Mouse (Mus musculus) embryonic facial prominence, embryonic 10.5 days (tissue): ENCODE data around the gene Gm49320. TPM values are rescaled to one million over a fixed set of nuclear protein-coding genes. Genes with fewer than 3 reads are reported as not detected.

Experiments used
- DNase-seq: peaks from one replicate; pipeline ENCODE4 v3.0.0-alpha.2; 2017; ENCODE audit warnings: low spot score
- H3K27ac ChIP-seq: fragments of 300-500 bp; sonication (generic); replicated peaks from 2 replicates; pipeline ENCODE4 v1.5.1; 2016; ENCODE audit warnings: mild to moderate bottlenecking
- H3K27me3 ChIP-seq: fragments of 300-500 bp; sonication (generic); replicated peaks from 2 replicates; pipeline ENCODE4 v1.6.1; 2016; ENCODE audit warnings: low read depth, mild to moderate bottlenecking; ENCODE audit not compliant: poor library complexity, severe bottlenecking
- H3K36me3 ChIP-seq: fragments of 300-500 bp; sonication (generic); replicated peaks from 2 replicates; pipeline ENCODE4 v1.6.1; 2016; ENCODE audit warnings: mild to moderate bottlenecking, moderate library complexity
- H3K4me1 ChIP-seq: fragments of 300-500 bp; sonication (generic); 2 replicates; pipeline ENCODE4 v1.6.1; 2016
- H3K4me3 ChIP-seq: fragments of 300-500 bp; sonication (generic); 2 replicates; pipeline ENCODE4 v1.5.1; 2016; ENCODE audit warnings: mild to moderate bottlenecking, moderate library complexity
- H3K9me3 ChIP-seq: fragments of 300-500 bp; sonication (generic); 2 replicates; pipeline ENCODE4 v1.6.1; 2016; ENCODE audit warnings: mild to moderate bottlenecking
- WGBS: fragments of 180-500 bp; shearing (Covaris S2); methylation state at CpG from one replicate; pipeline ENCODE4 v1.1.7; 2016; 5-methylcytosine and 5-hydroxymethylcytosine counted together
- polyA plus RNA-seq: library from polyadenylated mRNA; unstranded; fragments of >200 nt; fragmentation: Nextera tagmentation; extraction: Ambion mirVana; gene quantifications from 2 replicates; pipeline ENCODE4 v1.2.1, GENCODE M21; 2016

The Gm49320 gene
- polyA plus RNA-seq, result 0.44 and 0.85 TPM in 2 replicates

GRCm38 (mm10) chr8:4238434-4239192, at the start of gene Gm49320, which contains the start of gene Map2k7:
TSS of gene Gm49320 (plus strand) at chr8:4238865.
TSS of gene Map2k7 (plus strand) at chr8:4238740.
- H3K36me3 ChIP-seq, result peaks cover 36% of the 10 kb centered on the region
- H3K9me3 ChIP-seq, result no peaks in the 10 kb centered on the region
- DNase-seq, result peak; percentile 100
- peaks cover 14% of the 10 kb centered on the region; the same call in 1 of the 2 replicates for H3K27me3 ChIP-seq
- peaks cover 23% of the 10 kb centered on the region for H3K4me1 ChIP-seq
- peak within 1 kb of the TSS; percentile 97 for H3K27ac ChIP-seq
- H3K4me3 ChIP-seq, result peak within 1 kb of the TSS; percentile 82
- WGBS, result under 1% methylated on average over 71 of the region's 71 CpGs

DNA sequence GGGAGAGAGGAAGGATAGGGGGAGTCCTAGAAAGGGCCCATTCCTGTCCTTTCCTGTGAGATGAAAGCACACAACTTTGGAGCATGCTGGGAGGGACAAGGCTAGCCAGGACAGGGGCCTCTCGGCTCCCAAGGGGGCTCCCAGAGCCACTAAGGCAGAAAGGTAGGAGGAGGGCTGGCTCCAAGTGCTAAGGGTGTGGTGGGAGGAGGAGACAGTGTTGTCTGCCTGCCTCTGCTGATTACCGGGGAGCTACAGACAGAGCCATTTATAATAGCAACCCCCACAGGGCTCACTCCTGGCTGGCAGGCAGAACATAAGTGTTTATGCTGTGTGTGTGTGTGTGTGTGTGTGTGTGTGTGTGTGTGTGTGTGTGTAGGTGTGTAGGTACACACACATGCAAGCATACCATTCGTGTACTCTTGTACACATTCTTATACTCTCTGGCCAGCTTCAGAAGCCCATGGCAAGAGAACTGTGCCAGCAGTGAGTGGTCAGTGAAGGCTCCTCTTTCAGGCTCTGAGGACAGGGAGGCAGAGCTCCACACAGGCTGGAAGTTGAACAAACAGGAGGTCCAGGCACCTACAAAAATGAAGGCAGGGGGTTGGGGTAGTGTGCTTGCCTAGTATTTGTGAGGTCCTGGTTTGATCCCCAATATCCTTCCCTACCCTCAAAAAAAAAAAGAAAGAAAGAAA, 49.5 kb upstream of the Gm49320 start:
- 40% methylated on average over 3 of the region's 3 CpGs for WGBS
- Histone ChIP-seq H3K9me3 (no peaks in the 10 kb centered on the region), H3K4me1 (peaks cover 16% of the 10 kb centered on the region), H3K36me3 (peaks cover 29% of the 10 kb centered on the region), H3K27ac (no peak overlapping the region), H3K27me3 (peaks cover 5% of the 10 kb centered on the region), H3K4me3 (no peak overlapping the region)
- no peak for DNase-seq

DNA sequence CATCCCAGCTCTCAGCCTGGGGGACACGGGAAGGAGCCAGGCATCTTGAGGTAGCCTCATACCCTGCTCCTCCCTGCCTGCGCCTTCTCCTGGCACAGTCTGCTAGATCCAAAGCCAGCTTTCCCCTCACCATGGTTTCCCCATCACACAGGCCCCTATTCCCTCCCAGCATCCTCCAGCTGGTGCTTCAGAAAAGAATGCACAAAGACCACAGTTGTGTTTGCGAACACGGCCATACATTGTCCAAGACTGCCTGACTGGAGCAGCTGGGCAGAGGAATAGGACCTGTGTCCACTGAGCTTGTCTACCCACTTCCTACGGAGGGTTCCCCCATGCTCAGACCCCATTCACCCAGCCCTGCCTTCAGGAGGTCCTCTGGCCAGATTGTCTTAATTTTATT, 46.4 kb upstream of the Gm49320 start:
- Histone ChIP-seq H3K4me1 (peaks cover 16% of the 10 kb centered on the region), H3K4me3 (no peak overlapping the region), H3K36me3 (peaks cover 4% of the 10 kb centered on the region), H3K27me3 (peaks cover 12% of the 10 kb centered on the region), H3K27ac (no peak overlapping the region), H3K9me3 (no peaks in the 10 kb centered on the region)
- no peak for DNase-seq
- WGBS, result 53% methylated on average over 5 of the region's 5 CpGs

DNA sequence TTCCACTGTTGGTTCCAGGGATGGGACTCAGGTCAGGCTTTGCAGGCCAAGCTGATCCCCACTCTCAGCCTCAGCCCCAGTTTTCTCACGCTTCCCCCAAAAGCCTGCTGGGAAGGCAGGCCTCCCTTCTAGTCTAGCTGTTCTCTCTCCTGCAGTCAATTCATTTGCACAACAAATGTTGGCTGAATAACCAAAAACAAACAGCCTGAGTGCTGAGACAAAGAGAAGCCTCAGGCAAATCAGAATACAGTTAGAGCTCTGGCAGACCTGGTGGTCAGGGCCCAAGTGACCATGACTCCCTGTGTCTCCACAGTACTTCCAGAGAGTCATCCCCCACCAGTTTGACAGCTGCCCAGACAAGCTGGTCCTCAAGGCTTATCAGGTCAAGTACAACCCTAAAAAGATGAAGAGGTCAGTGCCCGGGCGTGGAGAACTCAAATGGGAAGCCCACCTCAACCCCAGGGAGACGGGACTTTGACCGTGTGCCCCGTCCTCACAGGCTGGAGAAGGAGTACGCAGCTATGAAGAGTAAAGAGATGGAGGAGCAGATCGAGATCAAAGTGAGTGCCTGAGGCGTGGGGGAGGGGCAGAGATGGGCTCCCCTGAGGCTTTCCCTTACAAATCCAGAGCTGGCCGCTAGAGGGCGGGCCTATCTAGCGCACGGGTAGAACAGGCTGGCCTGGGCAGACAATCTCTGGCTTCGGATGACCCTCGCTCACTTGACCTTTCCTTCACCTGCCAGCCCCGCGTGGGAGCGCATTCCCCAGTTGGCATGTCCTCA, 45.7 kb upstream of the Gm49320 start:
- peak; percentile 87 for DNase-seq
- H3K36me3 ChIP-seq, result no peaks in the 10 kb centered on the region
- H3K27ac ChIP-seq, result peak overlapping the region; percentile 46
- H3K4me3 ChIP-seq, result peak overlapping the region; percentile 29; the same call in 1 of the 2 replicates
- H3K27me3 ChIP-seq, result peaks cover 12% of the 10 kb centered on the region
- H3K9me3 ChIP-seq, result no peaks in the 10 kb centered on the region
- H3K4me1 ChIP-seq, result peaks cover 16% of the 10 kb centered on the region
- 6% methylated on average over 18 of the region's 18 CpGs for WGBS

- Histone ChIP-seq H3K9me3 (no peaks in the 10 kb centered on the region), H3K4me3 (no peak overlapping the region), H3K4me1 (peaks cover 16% of the 10 kb centered on the region), H3K36me3 (no peaks in the 10 kb centered on the region), H3K27ac (no peak overlapping the region), H3K27me3 (peaks cover 12% of the 10 kb centered on the region)
- no peak for DNase-seq
- 56% methylated on average over 7 of the region's 7 CpGs for WGBS
These were observed 45.1 kb upstream of the Gm49320 start for GRCm38 (mm10) chr8:4193588-4193894.

GRCm38 (mm10) chr8:4201321-4201720, 37.3 kb upstream of the Gm49320 start:
- no peaks in the 10 kb centered on the region for H3K9me3 ChIP-seq
- no peak overlapping the region for H3K27ac ChIP-seq
- H3K27me3 ChIP-seq, result peaks cover 48% of the 10 kb centered on the region
- peaks cover 11% of the 10 kb centered on the region for H3K4me1 ChIP-seq
- no peaks in the 10 kb centered on the region; the same call in 1 of the 2 replicates for H3K36me3 ChIP-seq
- 65% methylated on average over 2 of the region's 2 CpGs for WGBS
- H3K4me3 ChIP-seq, result no peak overlapping the region
- DNase-seq, result no peak

GRCm38 (mm10) chr8:4205246-4206123, 33.2 kb upstream of the Gm49320 start:
- WGBS, result 9% methylated on average over 38 of the region's 38 CpGs
- Histone ChIP-seq H3K27me3 (peaks cover 87% of the 10 kb centered on the region), H3K4me3 (peak overlapping the region; percentile 39), H3K36me3 (peaks cover 16% of the 10 kb centered on the region), H3K9me3 (peaks cover 6% of the 10 kb centered on the region), H3K27ac (no peak overlapping the region; the same call in 1 of the 2 replicates), H3K4me1 (peaks cover 18% of the 10 kb centered on the region)
- DNase-seq, result peak; percentile 46

DNA sequence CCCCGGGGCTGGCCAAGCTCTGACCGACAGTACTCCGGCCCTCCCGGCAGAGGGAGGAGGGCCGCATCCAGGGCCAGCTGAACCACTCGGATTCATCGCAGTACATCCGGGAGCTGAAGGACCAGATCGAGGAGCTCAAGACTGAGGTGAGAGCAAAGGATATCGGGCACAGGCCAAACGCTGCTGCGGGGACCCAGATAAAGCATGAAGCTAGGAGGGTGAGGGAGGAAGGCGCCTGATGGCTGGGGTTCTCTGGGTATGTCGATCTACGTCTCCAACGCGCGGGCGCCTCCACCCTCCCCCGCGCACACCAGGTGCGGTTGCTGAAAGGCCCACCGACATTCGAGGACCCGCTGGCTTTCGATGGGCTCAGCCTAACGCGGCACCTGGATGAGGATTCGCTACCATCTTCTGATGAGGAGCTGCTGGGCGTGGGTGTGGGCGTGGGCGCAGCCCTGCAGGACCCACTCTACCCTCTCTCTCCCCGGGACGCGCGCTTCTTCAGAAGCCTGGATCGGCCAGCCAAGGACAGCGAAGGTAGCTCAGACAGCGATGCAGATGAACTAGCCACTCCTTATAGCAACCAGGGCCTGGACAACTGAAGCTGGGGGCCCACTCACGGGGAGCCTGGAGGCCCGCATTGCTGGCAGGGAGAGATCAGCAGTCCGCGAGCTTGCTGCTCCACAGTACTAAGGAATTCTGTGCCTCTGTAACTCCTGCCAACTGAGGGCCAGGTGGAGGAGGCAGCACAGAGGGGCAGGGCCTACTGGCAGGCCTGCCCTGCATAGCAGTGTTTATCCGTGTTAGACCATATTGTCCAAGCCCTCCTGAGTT, 32.3 kb upstream of the Gm49320 start:
- peaks cover 18% of the 10 kb centered on the region for H3K4me1 ChIP-seq
- H3K36me3 ChIP-seq, result peaks cover 20% of the 10 kb centered on the region
- WGBS, result 4% methylated on average over 44 of the region's 44 CpGs
- peaks cover 95% of the 10 kb centered on the region for H3K27me3 ChIP-seq
- peak; percentile 31 for DNase-seq
- H3K9me3 ChIP-seq, result peaks cover 6% of the 10 kb centered on the region
- no peak overlapping the region; the same call in 1 of the 2 replicates for H3K27ac ChIP-seq
- peak overlapping the region; percentile 39 for H3K4me3 ChIP-seq

DNA sequence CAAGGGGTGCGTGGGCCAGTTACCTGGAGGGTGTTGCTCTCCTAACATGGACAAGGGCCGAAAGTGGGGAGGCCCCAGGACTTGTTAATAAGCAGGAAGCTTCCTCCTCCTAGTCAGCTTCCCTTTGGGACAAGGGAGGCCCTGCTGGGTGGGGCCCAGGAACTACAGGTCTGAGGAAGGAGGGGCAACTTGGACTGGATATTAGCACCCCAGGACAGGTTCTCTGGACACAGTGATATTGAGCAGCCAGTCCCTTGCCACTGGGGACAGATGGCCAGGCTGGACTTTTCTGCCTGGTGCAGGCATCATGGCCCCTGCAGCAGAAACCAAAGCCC, 31.7 kb upstream of the Gm49320 start:
- Histone ChIP-seq H3K27ac (no peak overlapping the region), H3K9me3 (peaks cover 6% of the 10 kb centered on the region), H3K4me3 (0 out of 2 replicates have a peak overlapping the region, but pooled peaks have one; percentile 39), H3K27me3 (peaks cover 96% of the 10 kb centered on the region), H3K36me3 (peaks cover 20% of the 10 kb centered on the region), H3K4me1 (peaks cover 18% of the 10 kb centered on the region)
- no peak for DNase-seq
- 47% methylated on average over 2 of the region's 2 CpGs for WGBS

DNA sequence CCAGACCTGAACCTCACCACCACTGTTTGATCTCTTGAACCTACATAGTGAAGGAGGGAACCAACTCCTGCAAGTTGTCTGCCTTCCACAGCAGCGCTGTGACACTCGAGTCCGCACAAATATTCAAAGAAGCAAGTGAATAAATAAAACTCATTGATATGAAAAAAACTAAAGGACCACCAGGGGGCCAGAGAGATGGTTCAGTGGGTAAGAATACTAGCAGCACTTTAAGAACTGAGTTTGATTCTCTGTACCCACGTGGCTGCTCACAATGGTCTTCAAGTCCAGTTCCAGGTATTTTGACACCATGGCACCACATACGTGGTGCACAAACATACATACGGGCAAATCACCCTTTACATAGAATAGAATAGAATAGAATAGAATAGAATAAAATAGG, 27.6 kb upstream of the Gm49320 start:
- Histone ChIP-seq H3K9me3 (peaks cover 6% of the 10 kb centered on the region), H3K4me3 (no peak overlapping the region), H3K36me3 (peaks cover 20% of the 10 kb centered on the region), H3K4me1 (peaks cover 41% of the 10 kb centered on the region), H3K27ac (no peak overlapping the region), H3K27me3 (peaks cover 95% of the 10 kb centered on the region)
- DNase-seq, result no peak
- WGBS, result 81% methylated on average over 6 of the region's 6 CpGs

GRCm38 (mm10) chr8:4212809-4213209, 25.9 kb upstream of the Gm49320 start:
- H3K4me3 ChIP-seq, result peak overlapping the region; percentile 58
- peaks cover 95% of the 10 kb centered on the region for H3K27me3 ChIP-seq
- H3K9me3 ChIP-seq, result peaks cover 6% of the 10 kb centered on the region
- H3K27ac ChIP-seq, result peak overlapping the region; percentile 70; the same call in 1 of the 2 replicates
- H3K36me3 ChIP-seq, result peaks cover 20% of the 10 kb centered on the region
- peak; percentile 63 for DNase-seq
- peaks cover 47% of the 10 kb centered on the region for H3K4me1 ChIP-seq
- 1% methylated on average over 25 of the region's 25 CpGs for WGBS
